Mouse (Mus musculus) heart, adult 8-10 months (tissue): ENCODE data around the gene Olfr61. TPM values are rescaled to one million over a fixed set of nuclear protein-coding genes. Genes with fewer than 3 reads are reported as not detected.
"Not testable (repeated sequence)": the region's sequence is repeated elsewhere in the genome, so short reads cannot be mapped to it uniquely, and the experiment has no call there.

ENCODE experiments used
- DNase-seq: peaks from one replicate; pipeline ENCODE4 v3.0.0; 2022; ENCODE audit warnings: low spot score
- total RNA-seq, 4 experiments: library from RNA; stranded (reverse); gene quantifications; 2 replicates each; pipeline ENCODE4 v1.2.4; 2022

The Olfr61 gene
- total RNA-seq = not detected

DNA sequence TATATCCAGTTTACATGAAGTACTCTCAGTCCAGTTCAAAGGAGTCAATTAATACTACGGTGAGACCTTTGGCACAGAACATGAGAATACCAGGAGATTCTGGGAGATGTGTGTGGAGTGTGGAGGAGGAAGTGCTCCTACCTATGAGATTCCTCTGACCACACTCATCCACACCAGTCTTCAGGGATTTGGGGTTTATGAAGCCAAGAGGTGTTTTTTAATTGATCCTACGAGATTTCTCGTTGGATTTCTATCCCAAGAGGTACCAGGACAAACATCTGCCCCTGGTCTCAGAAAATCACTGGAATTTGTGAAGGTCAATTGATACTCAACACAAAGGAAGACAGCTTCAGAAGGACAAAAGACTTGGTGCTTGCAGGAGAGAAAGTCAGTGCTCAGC lies at the start of gene Olfr61:
Olfr61 (plus strand) TSS at position 301 of the 400 bp plus-strand sequence.
- not testable (repeated sequence) for DNase-seq

DNA sequence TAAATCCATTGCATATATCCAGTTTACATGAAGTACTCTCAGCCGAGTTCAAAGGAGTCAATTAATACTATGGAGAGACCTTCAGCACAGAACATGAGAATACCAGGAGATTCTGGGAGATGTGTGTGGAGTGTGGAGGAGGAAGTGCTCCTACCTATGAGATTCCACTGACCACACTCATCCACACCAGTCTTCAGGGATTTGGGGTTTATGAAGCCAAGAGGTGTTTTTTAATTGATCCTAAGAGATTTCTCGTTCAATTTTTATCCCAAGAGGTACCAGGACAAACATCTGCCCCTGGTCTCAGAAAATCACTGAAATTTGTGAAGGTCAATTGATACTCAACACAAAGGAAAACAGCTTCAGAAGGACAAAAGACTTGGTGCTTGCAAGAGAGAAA lies 27.8 kb upstream of the Olfr61 start, which contains the start of gene Olfr46:
Olfr46 (plus strand) TSS at position 301 of the 400 bp plus-strand sequence.
- DNase-seq = not testable (repeated sequence)

DNA sequence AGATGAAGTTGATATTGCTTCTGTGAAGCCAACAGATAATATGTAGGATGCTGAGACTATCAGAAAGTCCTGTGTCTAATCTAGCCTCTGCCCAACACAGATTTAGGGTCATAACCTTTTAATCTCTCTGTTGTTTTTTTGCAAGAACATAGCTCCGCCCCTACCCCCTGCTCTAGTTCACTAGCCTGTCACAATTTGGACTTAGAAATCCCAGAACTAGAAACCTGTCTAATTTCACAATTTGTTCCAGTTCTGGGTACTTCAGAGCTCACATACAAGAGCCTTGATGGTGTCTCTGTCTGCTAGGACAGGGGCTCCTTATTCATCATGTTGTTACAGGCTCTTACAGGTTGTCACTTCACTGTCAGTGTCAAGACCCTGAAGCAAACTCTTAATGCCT lies 1.8 kb downstream of the Olfr61 start:
- DNase-seq = no peak

DNA sequence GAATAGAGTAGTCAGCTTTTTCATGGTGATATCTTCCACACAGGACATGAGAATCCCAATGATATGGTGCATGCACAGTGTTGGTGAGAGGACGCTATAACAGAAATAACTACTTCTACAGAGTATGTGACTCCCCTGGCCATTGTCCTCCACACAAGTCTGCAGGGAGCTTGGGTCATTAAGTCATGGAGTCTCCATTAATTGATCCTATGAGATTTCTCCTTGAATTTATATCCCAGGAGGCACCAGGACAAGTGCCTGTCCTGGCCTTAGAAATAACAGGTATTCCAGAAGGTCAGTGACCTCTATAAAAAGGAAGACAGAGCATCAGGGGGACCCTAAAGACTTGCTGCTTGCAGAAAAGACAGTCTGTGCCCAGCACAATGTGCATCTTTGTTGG lies 17.4 kb downstream of the Olfr61 start, which contains the start of gene Olfr53:
Olfr53 (plus strand) TSS at position 301 of the 400 bp plus-strand sequence.
- no peak for DNase-seq

DNA sequence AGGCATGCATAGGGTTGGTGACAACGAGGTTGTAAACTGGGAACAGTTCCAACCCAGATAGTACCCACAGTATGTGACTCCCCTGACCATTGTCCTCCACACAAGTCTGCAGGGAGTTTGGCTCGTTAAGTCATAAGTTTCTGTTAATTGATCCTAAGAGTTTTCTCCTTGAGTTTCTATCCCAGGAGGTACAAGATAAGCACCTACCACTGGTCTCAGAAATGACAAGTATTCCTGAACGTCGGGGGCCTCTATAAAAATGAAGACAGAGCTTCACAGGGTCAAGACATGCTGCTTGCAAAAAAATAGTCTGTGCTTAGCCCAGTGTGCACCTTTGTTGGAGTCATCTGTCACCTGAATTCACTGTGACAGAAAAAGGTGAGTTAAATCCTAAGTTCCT lies 30.9 kb downstream of the Olfr61 start, which contains the start of gene Olfr539:
Olfr539 (plus strand) TSS at position 301 of the 400 bp plus-strand sequence.
- DNase-seq = no peak

DNA sequence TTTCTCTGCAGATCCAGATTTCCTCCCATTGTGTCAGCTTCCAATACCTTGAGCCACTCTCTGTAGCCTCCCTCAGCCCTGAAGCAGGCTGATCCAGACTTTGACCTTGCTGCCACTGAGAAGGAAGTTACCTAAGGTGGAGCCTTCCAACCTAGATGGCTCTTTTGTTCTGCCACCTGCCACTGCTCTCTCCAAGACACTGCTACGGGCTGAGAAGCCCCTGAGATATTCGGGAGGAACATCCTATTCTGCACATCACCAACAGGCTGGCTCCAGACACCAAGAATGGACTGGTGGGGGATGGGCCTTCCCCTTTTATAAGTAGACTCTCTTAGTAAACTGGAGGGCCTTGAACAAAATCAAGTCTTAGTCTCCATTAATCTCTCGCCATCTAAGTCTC lies 41.9 kb downstream of the Olfr61 start:
- DNase-seq = not testable (repeated sequence)

DNA sequence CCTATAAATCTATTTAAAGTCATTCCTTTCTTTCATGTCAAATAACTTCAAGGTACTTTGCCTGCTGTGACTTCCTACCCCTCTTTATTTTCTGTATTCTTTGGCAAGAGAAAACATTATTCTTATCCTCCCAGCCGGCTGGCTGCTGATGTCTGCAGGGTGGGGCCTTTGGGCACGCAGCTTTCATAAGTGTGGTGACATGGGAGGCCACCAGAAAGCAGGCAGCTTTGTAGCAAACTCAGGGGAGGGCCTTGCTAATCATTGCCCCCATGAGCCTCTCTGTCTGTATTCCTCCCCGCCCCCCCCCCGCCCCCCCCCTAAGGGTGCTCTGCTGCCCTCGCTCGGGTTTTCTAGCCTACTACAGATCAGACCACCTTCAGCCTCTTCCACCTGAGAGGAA lies 47.1 kb downstream of the Olfr61 start:
- no peak for DNase-seq

DNA sequence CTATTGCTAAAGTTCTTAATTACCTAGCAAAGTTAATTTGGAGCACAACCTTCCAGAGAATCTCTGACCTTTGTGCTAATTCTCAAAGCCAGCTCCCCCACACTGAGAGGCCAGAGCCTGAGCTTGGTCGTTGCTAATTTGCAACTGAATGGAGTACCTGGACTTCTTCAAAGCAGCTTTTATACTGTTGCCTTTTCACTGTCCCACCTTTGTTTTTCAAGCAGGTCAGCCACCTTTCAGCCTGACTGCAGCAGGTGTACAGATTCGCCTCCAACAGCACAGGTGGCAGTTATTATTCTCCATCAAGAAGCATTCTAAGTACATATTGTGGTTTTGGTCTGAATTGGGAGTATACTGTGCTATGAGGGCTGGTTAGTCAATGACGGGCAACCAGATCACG lies 50.8 kb downstream of the Olfr61 start:
- DNase-seq = not testable (repeated sequence)

DNA sequence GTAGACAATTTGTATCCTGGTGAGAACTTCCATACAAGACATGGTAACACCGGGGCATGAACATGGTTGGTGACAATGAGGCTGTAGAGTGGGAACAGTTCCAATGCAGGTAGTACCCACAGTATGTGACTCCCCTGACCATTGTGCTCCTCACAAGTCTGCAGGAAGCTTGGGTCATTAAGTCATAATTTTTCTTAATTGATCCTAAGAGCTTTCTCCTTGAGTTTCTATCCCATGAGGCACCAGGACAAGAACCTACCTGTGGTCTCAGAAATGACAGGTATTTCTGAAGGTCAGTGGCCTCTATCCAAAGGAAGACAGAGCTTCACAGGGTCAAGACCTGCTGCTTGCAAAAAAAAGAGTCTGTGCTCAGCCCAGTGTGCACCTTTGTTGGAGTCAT lies 52.9 kb downstream of the Olfr61 start, which contains the start of gene Olfr45:
Olfr45 (plus strand) TSS at position 301 of the 400 bp plus-strand sequence.
- no peak for DNase-seq

Other genes with a start within 250 kb of the Olfr61 start
- gene Olfr531, start 226.1 kb upstream of the Olfr61 start, total RNA-seq = not detected
- gene Olfr532, start 207.3 kb upstream of the Olfr61 start, total RNA-seq = not detected
- gene Olfr533, start 165.6 kb upstream of the Olfr61 start, total RNA-seq = not detected
- gene Olfr535, start 144.8 kb upstream of the Olfr61 start, total RNA-seq = not detected
- not detected for gene Olfr536, start 121.6 kb upstream of the Olfr61 start, total RNA-seq
- gene Olfr538, start 61.1 kb upstream of the Olfr61 start, total RNA-seq = not detected
- not detected for gene Olfr46, start 27.7 kb upstream of the Olfr61 start, total RNA-seq
- gene Olfr53, start 17.5 kb downstream of the Olfr61 start, total RNA-seq = not detected
- gene Olfr539, start 31.0 kb downstream of the Olfr61 start, total RNA-seq = not detected
- gene Olfr45, start 53.0 kb downstream of the Olfr61 start, total RNA-seq = not detected
- not detected for gene Olfr541, start 68.3 kb downstream of the Olfr61 start, total RNA-seq
- gene Cyp2e1, start 134.8 kb downstream of the Olfr61 start, total RNA-seq = 1 to 10 TPM; 3.0 to 9.8 (median 4.0) TPM
- gene Syce1, start 158.9 kb downstream of the Olfr61 start, total RNA-seq = under 1 TPM in 1 of 4 experiments, not detected in 3; 0.28 TPM
- gene Zfp941, start 193.2 kb downstream of the Olfr61 start, total RNA-seq = under 1 TPM; 0.06 to 0.53 (median 0.30) TPM
- gene Urah, start 206.0 kb downstream of the Olfr61 start, total RNA-seq = 1 to 10 TPM in 2 of 4 experiments, under 1 TPM in 2; 0.79 to 3.2 (median 1.4) TPM
- 10 to 100 TPM; 26.3 to 49.2 (median 37.1) TPM for gene Scgb1c1, start 216.6 kb downstream of the Olfr61 start, total RNA-seq
- gene Odf3, start 218.8 kb downstream of the Olfr61 start, total RNA-seq = not detected
- not detected for gene Gm45785, start 227.4 kb downstream of the Olfr61 start, total RNA-seq
- gene Ric8a, start 228.0 kb downstream of the Olfr61 start, total RNA-seq = 10 to 100 TPM; 22.3 to 24.4 (median 23.3) TPM
- 10 to 100 TPM in 1 of 4 experiments, 1 to 10 TPM in 3; 7.9 to 11.8 (median 8.8) TPM for gene Bet1l, start 228.6 kb downstream of the Olfr61 start, total RNA-seq